Mouse (Mus musculus) spleen, adult 18-20 months (tissue): ENCODE measurements at regions not wholly inside any gene's neighbourhood (a gene's known extent, or its start where the extent isn't known, plus 50 kb on each side); places are given as distances from the start of the nearest gene placed in this dataset.

Source experiments
- DNase-seq, 2 experiments: peaks; one replicate each; pipeline ENCODE4 v3.0.0; 2022; ENCODE audit warnings: mixed read lengths in 2 of 2

DNA sequence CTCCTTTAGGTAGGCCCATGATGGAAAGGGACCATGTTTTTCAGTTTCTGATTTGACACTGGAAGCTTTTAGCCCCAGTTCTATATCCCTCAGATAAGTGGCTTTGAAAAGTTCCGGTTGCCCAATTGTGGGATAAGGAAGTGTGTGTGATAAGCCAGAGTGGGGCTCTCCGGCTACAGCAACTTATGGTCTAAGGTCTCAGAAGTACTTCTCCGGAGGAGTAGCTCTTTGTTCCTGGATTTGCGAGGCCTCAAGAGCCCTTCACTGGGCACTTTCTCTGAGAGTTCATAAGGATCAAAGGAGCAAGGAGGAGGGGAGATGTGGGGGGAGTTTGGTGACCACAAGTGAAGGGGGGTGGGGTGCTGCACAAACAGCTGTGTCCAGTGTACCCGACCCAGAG is 118.3 kb upstream of the Id2 start:
- no peak for DNase-seq

DNA sequence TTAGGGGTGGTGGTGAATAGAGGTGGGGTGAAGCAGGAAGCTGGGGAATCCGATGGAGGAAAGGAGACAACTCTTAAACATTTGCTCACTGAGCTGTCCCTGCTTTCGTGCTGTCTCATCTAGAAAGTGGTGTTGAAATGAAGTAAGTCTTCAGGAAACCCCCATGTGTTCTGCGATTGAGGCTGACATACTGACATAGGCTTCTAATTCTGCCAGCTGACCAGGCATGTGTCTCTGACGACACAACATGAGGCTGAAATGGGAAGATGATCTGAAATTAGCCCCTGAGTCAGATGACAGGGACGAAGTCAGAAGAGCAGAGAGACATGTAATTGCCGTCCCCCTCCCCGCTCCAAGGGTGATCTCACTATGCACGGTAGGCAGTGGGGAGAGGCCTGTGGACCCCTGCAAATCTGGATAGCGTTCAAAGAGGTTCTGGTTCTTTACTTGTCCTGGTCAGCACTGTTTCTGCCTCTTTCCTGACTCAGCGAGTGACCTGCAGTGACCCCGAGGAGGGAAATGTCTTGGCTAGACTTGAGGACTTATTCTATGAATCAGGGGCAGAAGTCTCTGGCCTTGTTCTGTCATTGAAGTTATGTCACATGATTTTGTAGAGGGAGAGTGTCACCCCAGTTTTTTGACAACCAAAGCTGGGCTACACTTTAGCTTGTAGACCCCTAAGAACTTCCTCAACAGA is 117.0 kb upstream of the Id2 start:
- no peak for DNase-seq

DNA sequence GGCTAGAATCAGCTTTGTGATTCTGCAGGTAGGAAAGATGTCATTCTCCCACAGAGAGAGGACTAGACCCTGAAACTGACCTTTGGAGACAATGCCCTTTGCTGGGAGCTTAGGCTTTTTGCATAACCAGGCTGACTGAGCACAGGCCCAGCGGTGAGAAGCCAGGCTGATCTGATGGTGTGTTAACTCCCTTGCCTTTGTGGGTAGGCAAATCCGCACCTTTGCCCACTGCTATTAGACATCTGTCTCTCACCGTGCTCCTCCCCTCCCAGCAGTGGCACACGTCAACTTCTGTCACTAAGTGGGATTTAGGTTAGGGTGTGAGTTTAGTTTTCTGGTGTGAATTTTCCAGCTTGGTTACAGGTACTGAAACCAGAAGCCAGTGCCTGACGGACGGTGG is 114.4 kb upstream of the Id2 start:
- DNase-seq = no peak

DNA sequence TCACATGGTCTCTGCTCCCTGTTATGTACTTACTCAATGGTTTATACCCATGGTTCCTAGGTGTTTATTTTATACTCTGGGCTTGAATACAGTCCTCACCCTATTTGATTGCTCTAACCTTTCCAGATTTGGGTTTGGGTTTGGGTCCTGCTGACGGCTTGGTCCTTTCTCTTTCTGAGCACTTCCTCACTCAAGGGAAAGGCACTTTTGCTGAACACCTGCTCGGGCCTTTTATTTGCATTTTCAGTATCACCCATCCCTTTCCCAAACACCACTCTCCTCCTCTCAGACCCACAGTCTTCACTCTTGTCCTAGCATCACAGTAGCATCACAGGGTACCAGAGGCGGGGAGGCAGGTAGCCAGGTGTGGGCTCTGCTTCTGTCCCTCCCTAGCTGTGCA is 113.7 kb upstream of the Id2 start:
- no peak for DNase-seq

DNA sequence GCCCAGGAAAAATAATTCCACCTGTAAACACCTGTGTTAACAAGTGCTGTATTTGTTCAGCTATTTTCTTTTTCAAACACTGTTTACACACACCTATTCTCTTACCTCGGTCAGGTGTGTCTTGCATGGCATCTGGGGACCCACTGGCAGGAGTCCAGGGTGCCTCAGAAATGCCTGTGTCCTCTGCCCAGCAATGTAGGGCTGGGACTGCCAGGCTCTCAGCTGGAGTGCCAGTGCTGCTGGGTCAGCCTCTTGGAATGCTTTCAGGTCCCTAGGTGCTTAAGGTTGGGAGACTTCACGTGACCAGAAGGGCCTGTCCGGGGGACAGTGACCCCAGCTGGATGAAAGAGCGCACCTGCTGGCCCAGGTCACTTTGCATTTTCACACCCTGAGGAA is 112.4 kb upstream of the Id2 start:
- peak in 1 of 2 experiments; percentile 24 for DNase-seq

DNA sequence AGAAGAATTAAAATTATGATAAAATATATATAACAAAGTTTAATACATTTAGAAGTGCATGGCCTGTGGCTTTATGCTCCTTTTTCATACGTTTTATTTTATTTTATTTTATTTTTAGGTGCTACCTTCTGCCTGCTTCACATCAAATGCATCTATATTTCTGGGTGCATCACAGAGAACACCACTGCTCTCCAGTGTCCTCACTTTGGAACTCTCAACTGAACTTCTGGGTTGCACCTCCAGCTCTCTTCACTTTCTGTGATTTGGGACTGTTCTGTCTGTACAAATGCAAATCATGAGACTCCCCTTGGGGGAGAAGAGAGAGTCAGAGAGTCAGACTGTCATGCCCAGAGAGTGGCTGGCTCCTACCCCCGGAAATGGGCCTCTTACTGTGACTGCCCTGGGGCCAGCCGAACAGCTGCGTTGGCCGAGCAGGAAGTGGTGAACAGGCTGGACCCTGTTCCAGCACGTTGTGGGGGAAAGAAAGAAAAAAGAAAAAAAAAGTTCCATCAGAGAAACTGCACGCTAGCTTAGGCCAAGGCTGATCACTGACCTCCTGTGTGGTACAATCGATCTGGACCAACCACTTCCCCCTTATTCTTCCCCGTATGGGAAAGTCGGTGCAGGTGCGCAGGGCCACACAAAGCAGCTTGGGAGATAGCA is 111.9 kb upstream of the Id2 start:
- peak; percentile 62 to 72 for DNase-seq

DNA sequence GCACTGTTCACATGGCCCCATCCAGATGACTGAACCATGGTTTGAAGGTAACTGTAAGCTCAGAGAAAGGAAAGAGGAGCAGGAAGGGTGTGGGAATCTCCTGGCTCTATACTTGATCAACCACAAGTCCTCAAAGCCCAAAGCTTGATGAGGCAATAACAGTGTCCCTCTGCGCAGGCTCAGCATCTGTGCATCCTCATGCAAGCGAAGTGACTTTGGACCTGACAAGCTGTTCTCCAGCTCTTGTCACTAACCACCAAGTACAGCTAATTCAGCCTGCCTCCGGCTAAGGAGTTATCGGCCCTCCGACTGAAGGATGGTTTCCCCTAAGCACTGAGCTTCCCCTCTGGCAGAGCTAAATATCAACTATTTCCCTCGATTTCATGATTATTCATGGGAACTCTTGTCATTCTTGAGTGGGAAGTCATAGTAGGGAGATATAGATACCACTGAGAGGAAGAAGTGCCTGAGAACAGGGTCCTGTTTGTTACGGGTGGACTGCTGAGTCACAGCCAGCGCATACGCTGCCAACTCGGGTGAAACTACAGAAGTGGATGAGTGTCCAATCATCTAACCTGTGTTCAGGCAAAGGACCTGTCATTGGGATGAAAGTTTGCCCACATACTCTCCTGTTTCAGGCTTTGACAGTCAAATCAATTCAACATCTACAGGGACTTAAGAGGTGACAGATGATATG is 106.6 kb upstream of the Id2 start:
- DNase-seq = no peak

DNA sequence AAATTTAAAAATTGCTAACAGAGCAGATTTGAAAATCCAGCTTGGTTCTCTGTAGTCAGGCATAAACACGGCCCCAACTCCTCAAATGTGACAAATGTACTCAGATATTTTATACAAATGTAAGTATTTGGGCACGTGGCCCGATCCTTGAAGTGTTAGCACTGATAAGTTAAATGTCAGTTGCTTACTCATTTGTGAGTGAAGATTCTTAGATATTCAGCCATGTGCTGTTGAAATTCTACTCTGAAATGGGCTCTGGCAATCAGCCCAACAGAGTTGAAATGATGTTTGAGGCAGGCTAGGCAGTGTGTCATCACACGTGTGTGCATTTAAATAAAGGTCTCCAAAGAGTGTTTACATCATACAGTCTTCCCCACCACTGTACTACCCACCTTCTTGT is 103.2 kb upstream of the Id2 start:
- DNase-seq = no peak

DNA sequence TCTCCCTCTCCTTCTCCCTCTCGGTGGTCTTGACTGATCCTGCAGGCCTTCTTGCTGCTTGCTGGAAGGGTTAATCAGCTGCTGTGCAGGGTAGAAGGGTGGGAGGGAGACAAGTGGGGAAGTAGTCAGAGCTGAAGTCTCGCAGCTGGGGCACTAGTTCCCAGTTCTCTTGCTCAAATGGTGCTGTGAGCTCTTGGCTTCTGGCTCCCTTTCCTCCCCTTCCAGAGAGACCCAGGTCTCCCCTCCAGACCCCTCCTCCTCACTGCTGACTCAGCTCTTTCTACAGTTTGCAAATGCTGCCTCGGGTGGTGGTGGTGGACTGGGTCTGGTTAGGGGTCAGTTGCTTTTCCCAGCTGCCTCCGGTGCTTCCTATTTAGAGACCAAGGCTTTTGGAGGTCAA is 100.8 kb upstream of the Id2 start:
- DNase-seq = no peak

DNA sequence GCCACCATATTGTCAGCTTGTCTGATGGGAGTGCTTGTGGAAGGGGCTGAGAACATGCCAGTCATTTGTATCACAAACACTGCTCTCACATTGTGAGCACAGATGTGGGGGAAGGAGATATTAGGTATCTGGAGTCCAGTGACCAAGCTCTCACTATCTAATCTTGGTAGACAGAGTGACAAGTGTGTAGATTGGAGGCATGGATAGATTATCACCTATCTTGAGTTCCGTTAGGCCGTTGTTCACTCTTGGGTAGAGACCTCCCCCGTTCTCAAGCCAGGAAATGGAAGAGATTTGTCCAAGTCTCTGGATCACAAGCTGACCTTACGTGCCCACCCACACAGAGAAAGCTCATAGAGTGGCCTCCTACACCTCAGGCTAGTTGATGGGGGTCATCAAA is 99.1 kb upstream of the Id2 start:
- no peak for DNase-seq

DNA sequence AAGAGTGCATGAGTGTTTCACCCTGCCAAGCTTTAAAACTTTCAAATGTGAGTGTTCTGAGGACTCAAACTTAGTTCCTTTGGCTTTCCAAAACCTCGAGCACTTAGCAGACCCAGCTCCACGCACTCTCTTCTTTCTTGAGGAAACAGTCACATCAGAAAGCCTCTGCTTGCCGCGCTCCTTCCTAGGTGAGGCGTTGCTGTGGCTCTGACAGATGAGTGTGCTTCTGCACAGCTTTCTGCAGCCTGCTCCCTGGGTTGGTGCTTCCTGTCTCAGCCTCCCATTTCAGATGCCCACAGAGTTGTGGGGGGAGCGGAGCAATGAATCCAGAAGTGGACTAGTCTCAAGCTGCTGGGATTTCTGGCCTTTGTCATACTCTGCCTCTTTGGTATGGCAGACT is 95.3 kb upstream of the Id2 start:
- no peak for DNase-seq

DNA sequence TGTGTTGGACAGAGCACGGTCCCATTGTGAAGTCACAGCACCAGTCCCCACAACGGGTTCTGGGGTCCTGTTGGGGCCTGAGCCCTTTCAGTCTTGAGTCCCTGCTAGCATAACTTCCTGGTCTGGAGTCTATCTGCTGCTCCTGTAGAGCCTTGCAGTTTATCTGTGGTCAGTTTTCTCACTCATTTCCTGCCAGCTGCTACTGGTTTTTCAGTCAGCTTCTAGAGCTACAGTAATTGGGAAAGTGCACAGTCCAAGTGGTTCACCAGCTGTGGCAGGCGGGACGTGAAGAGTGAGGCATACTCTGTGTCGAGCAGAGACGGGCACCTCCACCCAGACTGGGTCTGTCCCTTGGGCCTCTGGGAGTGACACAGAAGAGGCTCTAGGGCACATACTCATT is 93.4 kb upstream of the Id2 start:
- DNase-seq = peak in 1 of 2 experiments; percentile 39

DNA sequence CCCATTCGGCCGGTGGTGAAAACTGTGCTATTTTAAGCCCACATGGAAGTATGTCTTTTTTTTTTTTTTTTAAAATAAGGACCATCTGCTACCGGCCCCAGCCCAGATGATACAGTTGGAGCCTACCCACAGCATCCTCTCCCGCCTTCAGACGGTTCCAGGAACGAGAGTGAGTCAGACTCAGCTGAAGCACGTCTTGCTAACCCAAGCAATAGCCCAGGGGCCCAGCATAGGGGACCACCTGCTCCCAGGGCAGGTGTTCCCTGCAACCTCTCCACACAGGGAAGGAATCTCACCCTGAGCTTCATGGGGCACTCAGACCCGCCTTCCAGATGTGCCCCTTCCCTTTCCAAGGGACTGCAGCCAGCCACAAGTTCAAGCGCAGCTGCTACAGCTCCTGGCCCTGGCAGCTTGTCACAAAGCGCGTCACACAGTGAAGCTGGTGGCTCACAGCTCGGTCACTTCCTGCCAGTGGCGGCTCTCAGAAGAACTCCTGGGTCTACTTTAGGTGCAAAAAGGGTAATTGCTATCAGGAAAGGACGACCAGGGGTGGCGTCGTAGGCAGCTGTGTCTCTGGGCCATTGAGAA is 92.3 kb upstream of the Id2 start:
- DNase-seq = peak; percentile 42 to 56

DNA sequence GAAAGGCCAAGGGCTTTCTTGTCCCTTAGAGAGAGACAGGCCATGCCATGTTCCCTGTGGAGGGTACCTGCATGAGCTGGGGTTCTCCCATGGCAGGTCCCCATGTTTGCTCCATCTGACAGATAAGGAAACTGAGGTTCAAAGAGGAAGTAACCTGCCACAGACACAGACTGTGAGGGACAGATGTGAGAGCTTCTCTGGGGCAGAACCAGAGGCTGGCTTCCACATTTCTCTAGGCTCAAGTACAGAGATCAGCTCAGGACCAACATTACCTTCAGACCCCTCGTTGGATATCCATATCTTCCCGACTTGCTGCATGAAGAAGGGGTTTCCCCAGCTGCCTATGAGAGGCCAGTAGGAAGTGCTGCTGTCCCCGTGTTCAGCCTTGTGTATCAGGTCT is 91.6 kb upstream of the Id2 start:
- DNase-seq = no peak

DNA sequence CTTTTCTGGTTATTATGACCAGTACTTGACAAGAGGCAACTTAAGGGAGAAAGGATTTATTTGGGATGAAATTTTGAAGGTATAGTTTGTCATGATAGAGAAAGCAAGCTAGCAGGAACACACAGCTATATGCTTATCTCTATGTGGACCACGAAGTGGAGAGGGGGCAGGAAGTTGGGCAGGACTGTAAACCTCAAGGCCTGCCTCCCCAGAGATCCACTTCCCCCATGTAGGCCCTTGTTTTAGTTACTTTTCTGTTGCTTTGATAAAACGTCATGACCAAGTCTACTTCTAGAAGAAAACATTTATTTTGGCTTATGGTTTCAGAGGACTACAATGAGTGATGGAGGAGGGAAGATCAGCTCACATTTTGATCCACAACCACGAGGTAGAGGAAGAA is 90.3 kb upstream of the Id2 start:
- no peak for DNase-seq

DNA sequence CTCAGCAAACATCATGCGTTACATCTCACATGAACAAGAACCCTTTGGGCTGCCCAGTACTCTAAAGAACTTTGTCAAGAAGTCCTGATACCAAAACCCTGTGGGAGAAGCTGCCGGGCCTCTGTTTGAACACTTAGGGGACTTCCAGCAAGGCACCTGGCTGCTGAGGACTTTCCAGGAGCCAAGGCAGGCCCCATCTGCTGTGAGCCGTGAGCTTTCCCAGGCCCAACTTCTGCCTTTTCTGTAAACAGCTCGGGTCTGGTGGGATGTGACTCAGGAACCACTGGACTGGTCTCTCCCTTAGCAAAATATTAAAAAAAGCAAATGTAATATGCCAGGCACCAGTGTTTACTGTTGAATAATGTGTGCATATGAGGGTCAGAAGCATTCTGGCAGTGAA is 85.7 kb upstream of the Id2 start:
- DNase-seq = no peak

DNA sequence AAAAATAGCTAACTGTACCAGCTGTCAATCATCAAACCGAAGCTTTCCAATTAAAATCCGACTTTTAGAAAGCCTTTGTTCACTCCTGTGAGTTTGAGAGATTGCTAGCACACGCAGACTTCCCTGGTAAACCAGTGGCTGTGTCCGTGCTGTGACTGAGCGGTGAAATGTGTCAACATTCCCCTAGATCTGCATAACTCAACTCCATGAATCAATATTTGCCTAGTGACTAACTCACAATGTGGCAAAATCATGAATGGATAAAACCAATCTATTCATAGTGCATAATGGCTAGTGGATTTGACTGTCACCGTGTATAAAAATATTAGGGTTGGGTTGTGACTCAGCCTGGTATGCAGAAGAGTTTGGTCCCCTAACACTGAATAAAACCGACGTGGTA is 84.4 kb upstream of the Id2 start:
- DNase-seq = no peak

DNA sequence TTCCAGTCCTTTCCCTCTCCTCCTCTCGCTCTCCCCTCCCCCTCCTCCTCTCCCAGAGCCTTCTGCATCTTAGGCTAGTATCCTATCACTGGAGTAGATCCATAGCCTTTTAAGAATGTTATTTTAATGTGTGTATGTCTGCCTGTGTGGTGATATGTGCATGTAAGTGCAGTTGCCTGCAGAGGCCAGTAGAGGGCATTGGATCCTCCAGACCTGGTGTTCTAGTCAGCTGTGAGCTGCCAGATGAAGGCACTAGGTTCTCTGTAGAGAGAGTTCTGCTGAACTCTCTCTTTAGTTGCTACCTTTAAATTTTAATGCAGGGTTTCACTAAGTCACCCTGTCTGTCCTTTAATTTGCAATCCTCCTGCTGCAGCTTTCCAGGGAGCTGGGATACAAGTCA is 83.9 kb upstream of the Id2 start:
- DNase-seq = no peak

DNA sequence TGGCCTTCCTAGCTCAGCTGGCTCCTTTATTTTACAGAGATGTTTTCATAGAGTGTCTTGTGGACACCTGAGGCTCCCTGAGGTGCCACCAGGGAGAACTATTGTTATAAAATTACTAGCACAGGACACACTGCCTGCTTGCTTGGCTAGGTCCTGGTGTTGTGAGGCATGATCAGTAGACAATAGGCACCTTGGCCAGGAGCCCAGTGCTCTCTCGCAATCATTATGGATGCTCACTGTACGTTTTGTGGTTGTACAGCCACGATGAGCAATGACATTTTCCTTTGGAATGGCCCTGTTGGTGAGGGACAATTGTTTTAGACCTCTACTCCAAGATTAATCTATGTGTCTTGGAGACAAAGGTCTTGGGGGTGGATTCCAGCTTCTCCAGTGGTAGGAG is 83.3 kb upstream of the Id2 start:
- DNase-seq = no peak

DNA sequence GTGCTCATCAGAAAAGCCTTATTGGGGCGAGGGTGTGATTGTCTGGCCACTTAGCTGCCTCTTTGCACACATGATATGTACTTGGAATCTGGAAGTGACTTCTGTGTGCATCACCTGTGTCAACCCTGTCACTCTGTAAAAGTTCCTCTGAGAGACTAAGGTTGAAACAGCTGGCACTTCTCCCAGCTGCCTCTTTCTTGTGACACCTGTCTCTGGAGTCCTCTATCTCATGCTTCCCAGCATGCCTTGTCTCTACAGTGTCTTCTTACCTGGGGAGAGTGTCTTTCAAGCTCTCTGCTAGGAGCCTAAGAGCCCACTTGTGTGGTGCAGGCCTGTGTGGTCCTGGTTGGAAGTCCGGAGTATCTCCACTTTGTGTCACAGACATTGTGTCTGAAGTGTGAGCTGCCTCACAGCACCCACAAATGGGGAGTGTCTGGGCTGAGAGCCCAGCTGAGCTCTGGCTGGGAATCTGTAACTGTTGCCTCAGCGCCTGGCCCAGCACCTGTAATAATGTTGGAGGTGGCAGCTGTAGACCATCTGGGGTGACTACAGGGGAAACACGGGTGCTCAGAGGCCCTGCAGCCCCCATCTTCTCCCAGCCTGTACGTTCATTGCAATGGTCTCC is 81.7 kb upstream of the Id2 start:
- no peak for DNase-seq

DNA sequence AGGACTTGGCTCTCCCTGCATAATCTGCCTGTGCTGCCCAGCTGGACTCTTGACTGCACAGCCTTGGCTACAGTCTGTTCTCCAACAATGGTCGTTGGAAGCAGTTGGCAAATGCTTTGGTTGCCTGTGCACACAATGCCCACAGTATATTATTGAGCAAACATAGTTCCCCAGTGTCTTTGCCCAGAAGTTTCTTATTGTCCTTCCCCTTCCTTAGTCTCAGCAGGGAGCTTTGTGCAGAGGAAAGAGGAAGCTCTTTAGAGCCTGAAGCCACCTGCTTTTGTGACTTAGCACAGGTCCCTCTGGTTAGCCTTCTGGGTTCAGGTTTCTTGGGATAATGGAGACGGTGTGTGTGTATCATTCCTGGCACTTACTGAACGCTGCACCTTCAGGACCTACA is 80.9 kb upstream of the Id2 start:
- DNase-seq = no peak

DNA sequence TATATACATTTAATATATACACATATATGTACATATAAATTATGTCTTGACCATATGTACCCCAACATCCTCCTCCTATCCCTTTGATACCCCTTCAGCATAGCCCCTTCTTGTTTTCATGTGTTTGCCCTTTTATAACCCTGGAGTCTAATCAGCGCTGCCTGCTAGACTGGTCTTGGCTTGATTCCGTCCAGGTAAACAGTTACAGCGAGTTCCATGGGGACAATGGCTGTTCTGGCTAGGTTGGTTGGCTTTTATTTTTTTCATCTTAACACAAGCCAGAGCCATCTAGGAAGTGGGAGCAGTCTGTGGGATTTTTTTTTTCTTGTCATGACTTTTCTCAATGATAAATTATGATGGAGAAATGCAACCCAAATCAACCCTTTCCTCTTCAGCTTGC is 79.6 kb upstream of the Id2 start:
- no peak for DNase-seq

DNA sequence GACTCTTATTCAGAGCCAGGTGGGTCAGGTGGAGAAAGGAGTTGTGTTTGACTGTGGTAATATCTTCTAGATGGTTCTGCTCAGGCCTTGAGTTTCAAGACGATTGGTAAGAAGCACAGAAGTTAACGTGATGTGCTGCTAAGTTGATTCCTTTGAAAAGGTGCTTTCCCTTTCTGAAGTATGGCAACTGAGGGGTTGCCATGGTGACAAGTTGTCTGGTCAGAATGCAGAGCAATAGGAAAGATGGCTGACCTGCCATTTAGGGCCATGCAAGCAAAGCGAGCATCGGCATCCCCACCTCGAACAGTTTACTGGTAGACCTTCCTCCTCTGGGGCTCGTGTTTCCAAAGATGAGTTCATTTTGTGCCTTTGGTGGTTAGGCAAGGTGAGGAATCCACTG is 76.1 kb upstream of the Id2 start:
- no peak for DNase-seq

DNA sequence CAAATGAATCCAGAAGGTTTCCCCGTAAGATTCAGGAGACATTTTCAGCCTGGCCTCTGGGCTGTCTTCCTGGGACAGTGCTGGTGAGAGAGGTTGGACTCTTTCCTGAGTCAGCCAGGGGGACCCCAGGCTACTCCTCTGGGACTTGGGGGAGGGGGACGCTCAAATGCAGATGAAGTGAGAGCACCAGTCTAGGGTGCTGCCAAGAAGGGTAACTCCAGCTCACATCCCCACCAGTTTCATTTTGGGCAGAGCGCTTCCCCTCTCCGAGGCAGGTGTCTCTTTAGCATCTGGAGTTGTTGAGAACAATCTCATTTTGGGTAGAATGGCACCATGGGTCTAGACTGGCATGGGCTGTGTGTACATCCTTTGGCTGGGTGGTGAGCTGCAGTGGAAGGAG is 75.5 kb upstream of the Id2 start:
- no peak for DNase-seq
